Mouse (Mus musculus) cerebellum, adult 2 months (tissue): ENCODE data around the gene Mt1.

Experiments
- CTCF ChIP-seq: fragments of 200-500 bp; IDR thresholded peaks from 2 replicates; pipeline ENCODE4 v1.5.1; 2011; ENCODE audit warnings: low read depth, mild to moderate bottlenecking, control low read depth, low read length, moderate library complexity, borderline replicate concordance; ENCODE audit not compliant: insufficient read depth
- POLR2A ChIP-seq: fragments of 200-500 bp; IDR thresholded peaks from 2 replicates; pipeline ENCODE4 v1.6.1; 2011; ENCODE audit warnings: low read length, control low read depth, borderline replicate concordance; ENCODE audit not compliant: insufficient read depth

DNA sequence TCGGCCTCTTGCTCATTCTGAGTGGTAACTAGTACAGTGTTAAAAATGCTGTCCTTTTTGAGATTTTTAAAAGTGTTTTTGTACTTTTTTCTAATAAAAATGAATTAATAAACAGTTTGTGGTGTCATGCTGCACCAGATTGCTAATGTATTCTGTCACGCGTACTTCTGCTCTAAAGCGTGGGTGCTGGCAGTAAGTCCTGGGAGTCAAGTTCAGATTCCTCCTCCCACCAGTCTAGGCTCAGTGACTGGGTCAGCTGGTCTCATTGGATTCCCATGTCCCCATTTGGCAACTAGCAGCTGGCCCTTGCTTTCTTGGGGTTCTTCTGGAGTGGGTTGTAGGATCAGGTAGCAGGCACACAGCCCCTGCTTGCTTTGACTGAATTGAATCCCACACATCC, 48.8 kb upstream of the Mt1 start:
- TF ChIP-seq CTCF = no peak
- TF ChIP-seq POLR2A = no peak
